Mouse (Mus musculus): ENCODE results near the gene Slc6a17.
A peak's percentile ranks its signal among the peaks of the same experiment; 100 is the strongest.

GRCm38 (mm10) chr3:107472198-107472597 lies 45.6 kb downstream of the Slc6a17 start:
- TF ChIP-seq CTCF (conservative IDR thresholded peaks at IDR 0.05; ENCODE audit: low read length): peak; percentile 92
- no peak for TF ChIP-seq NANOG (IDR thresholded peaks at IDR 0.05; ENCODE audit: borderline replicate concordance, low read length)
